Comparison of ENCODE assay signal across 9 mouse cellular contexts in genomic region chr14:78725307-78725956, GRCm38 (mm10). TPM values are rescaled to one million over a fixed set of nuclear protein-coding genes. Genes with fewer than 3 reads are reported as not detected.
DNase-seq lines count a peak whose midpoint lies in the region; ATAC-seq lines count a peak whose summit lies in the region.
"Had no signal": no experiment of that assay in that cellular context is flagged by ENCODE, and none has a peak within 500 bp of the region (broad histone marks: within the 10 kb centered on the region; RNA-seq: fewer than 3 reads in every experiment).

No protein-coding gene starts in this region.

- 1% methylated on average over 26 of the region's 26 CpGs for WGBS in limb, embryonic 11.5 days
- WGBS in midbrain, embryonic 10.5 days: 2% methylated on average over 26 of the region's 26 CpGs

- H3K4me1 ChIP-seq in erythroblast, embryonic 14.5 days (ENCODE audit: control insufficient read depth): peaks cover 15% of the 10 kb centered on the region
- no peaks in the 10 kb centered on the region for H3K4me1 ChIP-seq in limb, embryonic 11.5 days (ENCODE audit: control insufficient read depth, insufficient read depth, low read length)
- peaks cover 30% of the 10 kb centered on the region for H3K4me1 ChIP-seq in midbrain, embryonic 10.5 days

- H3K27me3 ChIP-seq in erythroblast, embryonic 14.5 days (ENCODE audit: control insufficient read depth): peaks cover 42% of the 10 kb centered on the region
- H3K27me3 ChIP-seq in limb, embryonic 11.5 days (ENCODE audit: control insufficient read depth, insufficient read depth, low read length): 0 out of 2 replicates have a peak, but pooled peaks cover 3% of the 10 kb centered on the region
- H3K27me3 ChIP-seq in midbrain, embryonic 10.5 days (ENCODE audit: low read depth, poor library complexity, severe bottlenecking): peaks cover 66% of the 10 kb centered on the region
- H3K27me3 ChIP-seq: CH12.LX had no signal

- H3K36me3 ChIP-seq in erythroblast, embryonic 14.5 days (ENCODE audit: control insufficient read depth): no peaks in the 10 kb centered on the region
- no peaks in the 10 kb centered on the region for H3K36me3 ChIP-seq in limb, embryonic 11.5 days (ENCODE audit: control insufficient read depth, insufficient read depth, low read length)
- no peaks in the 10 kb centered on the region for H3K36me3 ChIP-seq in midbrain, embryonic 10.5 days

- DNase-seq in embryo, embryonic 11 days: peak; percentile 45
- peak; percentile 15 to 16 for DNase-seq in heart, postnatal 14 days
- DNase-seq in limb, embryonic 11.5 days (ENCODE audit: low spot score): peak; percentile 36
- no peak for DNase-seq in midbrain, embryonic 10.5 days (ENCODE audit: low spot score)
- no peak for DNase-seq in right cerebral cortex, postnatal 4 days
- DNase-seq in spleen, adult 18-20 months: no peak

- ATAC-seq in erythroblast, adult 5-6 weeks (replicated peaks; ENCODE audit: low FRiP score, poor library complexity, severe bottlenecking): no peak
- peak; percentile 17 for ATAC-seq in limb, embryonic 11.5 days (ENCODE audit: insufficient number of reproducible peaks, low FRiP score, low TSS enrichment, low read depth)

- intact Hi-C loops in heart, postnatal 14 days (cut with DNase I): no loop called here

- H3K4me2 ChIP-seq in limb, embryonic 11.5 days (ENCODE audit: low read depth, severe bottlenecking): peak overlapping the region; percentile 96

- H3K4me3 ChIP-seq in erythroblast, embryonic 14.5 days (replicated peaks): peak overlapping the region; percentile 61
- peak overlapping the region; percentile 51 for H3K4me3 ChIP-seq in limb, embryonic 11.5 days (ENCODE audit: low read depth, low read length)
- H3K4me3 ChIP-seq in midbrain, embryonic 10.5 days: peak overlapping the region; percentile 73

- no peaks in the 10 kb centered on the region for H3K9me3 ChIP-seq in erythroblast, embryonic 14.5 days (ENCODE audit: control insufficient read depth, low read length)
- no peaks in the 10 kb centered on the region for H3K9me3 ChIP-seq in limb, embryonic 11.5 days (ENCODE audit: control insufficient read depth, low read length)
- H3K9me3 ChIP-seq in midbrain, embryonic 10.5 days (replicated peaks): no peaks in the 10 kb centered on the region

- no peak overlapping the region for H3K27ac ChIP-seq in limb, embryonic 11.5 days (replicated peaks; ENCODE audit: low read depth, low read length)
- H3K27ac ChIP-seq in midbrain, embryonic 10.5 days (replicated peaks): peak overlapping the region; percentile 79

- peak overlapping the region; percentile 64 for H3K9ac ChIP-seq in limb, embryonic 11.5 days (ENCODE audit: low read length)

RNA-seq across cellular contexts. Expression of gene Dgkh, which starts 7.1 kb away (rescaled TPM):
- not detected in 2 replicates for polyA plus RNA-seq in erythroblast, embryonic 14.5 days (2012)
- total RNA-seq in erythroblast, adult 5-6 weeks (2015; ENCODE audit: low replicate concordance): 0.58 and 1.7 TPM in 2 replicates
- total RNA-seq in erythroblast, adult 5-6 weeks (2017; ENCODE audit: low replicate concordance): 0.77 and 1.4 TPM in 2 replicates
- 10 to 100 TPM; 10.5 to 12.3 TPM for total RNA-seq in heart, postnatal 14 days (2021)
- polyA plus RNA-seq in limb, embryonic 11.5 days (2014; fragmentation: Nextera tagmentation; extraction: Ambion mirVana): 0.87 and 1.3 TPM in 2 replicates
- 0.71 and 0.73 TPM in 2 replicates for polyA plus RNA-seq in midbrain, embryonic 10.5 days (2016; fragmentation: Nextera tagmentation; extraction: Ambion mirVana)

Comparison
In these comparisons a context has a peak if more than half of its experiments do, and no peak if none do; other contexts are left out.
1. DNase-seq: peak in embryo, embryonic 11 days (single experiment), heart, postnatal 14 days (2 of 2) and limb, embryonic 11.5 days (single experiment); none in midbrain, embryonic 10.5 days (single experiment), right cerebral cortex, postnatal 4 days (single experiment) and spleen, adult 18-20 months (0 of 2).
2. Peak in every context shown above with its lines, with median percentiles within 50 percentile points of each other: H3K4me3 ChIP-seq.